Mouse (Mus musculus) kidney, postnatal 0 days (tissue): ENCODE data around the gene Otud3. TPM values are rescaled to one million over a fixed set of nuclear protein-coding genes. Genes with fewer than 3 reads are reported as not detected.
A peak's percentile ranks its signal among the peaks of the same experiment; 100 is the strongest.

Source experiments
- ATAC-seq: fragments of 200-750 bp; cut with Nextera tagmentation; replicated peaks from 2 replicates; pipeline ENCODE4 v1.8.0; 2017; ENCODE audit warnings: low read depth, moderate number of reproducible peaks, moderate TSS enrichment, moderate library complexity; ENCODE audit not compliant: low FRiP score
- DNase-seq: peaks from one replicate; pipeline ENCODE4 v3.0.0-alpha.2; 2016; ENCODE audit warnings: low spot score
- H3K27ac ChIP-seq: fragments of 300-500 bp; sonication (generic); 2 replicates; pipeline ENCODE4 v1.5.1; 2014; ENCODE audit warnings: mild to moderate bottlenecking
- H3K27me3 ChIP-seq: fragments of 300-500 bp; sonication (generic); 2 replicates; pipeline ENCODE4 v1.6.1; 2014; ENCODE audit warnings: low read length, mixed read lengths; ENCODE audit not compliant: insufficient read depth
- H3K36me3 ChIP-seq: fragments of 300-500 bp; sonication (generic); 2 replicates; pipeline ENCODE4 v1.6.1; 2014; ENCODE audit warnings: low read length, mixed read lengths; ENCODE audit not compliant: insufficient read depth
- H3K4me1 ChIP-seq: fragments of 300-500 bp; sonication (generic); replicated peaks from 2 replicates; pipeline ENCODE4 v1.6.1; 2014; ENCODE audit warnings: antibody characterized with exemption, low read length, mixed read lengths; ENCODE audit not compliant: insufficient read depth
- H3K4me2 ChIP-seq: fragments of 300-500 bp; sonication (generic); 2 replicates; pipeline ENCODE4 v1.6.1; 2014; ENCODE audit warnings: mild to moderate bottlenecking, low read length, moderate library complexity, mixed read lengths
- H3K4me3 ChIP-seq: fragments of 300-500 bp; sonication (generic); replicated peaks from 2 replicates; pipeline ENCODE4 v1.5.1; 2014; ENCODE audit warnings: low read depth, low read length
- H3K9ac ChIP-seq: fragments of 300-500 bp; sonication (generic); 2 replicates; pipeline ENCODE4 v1.6.1; 2014; ENCODE audit warnings: low read depth, low read length
- H3K9me3 ChIP-seq: fragments of 300-500 bp; sonication (generic); replicated peaks from 2 replicates; pipeline ENCODE4 v1.6.1; 2016; ENCODE audit warnings: low read length, inconsistent platforms, mixed read lengths
- CTCF ChIP-seq: IDR thresholded peaks from 2 replicates; pipeline ENCODE4 v1.5.1; 2016; ENCODE audit warnings: antibody characterized with exemption, low read depth, mild to moderate bottlenecking, moderate library complexity
- WGBS: fragments of 180-500 bp; shearing (Covaris S2); extraction: QIAGEN DNeasy Blood & Tissue Kit; methylation state at CpG from one replicate; pipeline ENCODE4 v1.1.7; 2014; 5-methylcytosine and 5-hydroxymethylcytosine counted together
- polyA plus RNA-seq: library from polyadenylated mRNA; unstranded; fragments of >200 nt; fragmentation: Nextera tagmentation; extraction: Ambion mirVana; gene quantifications from 2 replicates; pipeline ENCODE4 v1.2.1, GENCODE M21; 2015

The Otud3 gene
- polyA plus RNA-seq, 1 experiment from 2014 or later = 3.5 TPM

DNA sequence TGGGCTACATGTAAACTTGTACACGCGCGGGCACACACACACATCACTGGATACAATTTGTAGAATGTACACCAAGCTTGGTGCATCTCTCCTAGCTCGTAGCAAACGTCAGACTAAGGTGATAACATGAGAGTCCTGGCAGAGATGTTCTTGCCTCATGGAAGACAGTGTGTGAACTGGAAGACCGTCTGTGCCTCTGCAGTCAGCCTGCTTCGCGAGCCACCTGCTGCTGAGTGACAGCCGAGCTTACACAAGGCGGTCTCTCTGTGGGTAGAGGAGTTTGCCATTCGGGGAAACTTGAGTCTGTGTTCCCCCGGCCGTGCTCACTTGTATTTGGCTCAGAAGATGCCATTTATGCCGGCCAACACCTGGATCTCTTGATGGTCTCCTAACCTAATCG is 55.3 kb downstream of the Otud3 start:
- no peaks in the 10 kb centered on the region for H3K36me3 ChIP-seq
- WGBS = 80% methylated on average over 15 of the region's 15 CpGs
- TF ChIP-seq CTCF = no peak
- no peak for DNase-seq
- no peaks in the 10 kb centered on the region for H3K4me1 ChIP-seq
- H3K4me3 ChIP-seq = no peak overlapping the region
- no peaks in the 10 kb centered on the region for H3K9me3 ChIP-seq
- H3K4me2 ChIP-seq = no peak overlapping the region
- no peak for ATAC-seq
- H3K27ac ChIP-seq = no peak overlapping the region
- H3K27me3 ChIP-seq = no peaks in the 10 kb centered on the region
- H3K9ac ChIP-seq = no peak overlapping the region

GRCm38 (mm10) chr4:138857576-138857975 is 56.2 kb downstream of the Otud3 start:
- H3K36me3 ChIP-seq = no peaks in the 10 kb centered on the region
- no peaks in the 10 kb centered on the region for H3K4me1 ChIP-seq
- no peak overlapping the region for H3K27ac ChIP-seq
- H3K9ac ChIP-seq = no peak overlapping the region
- DNase-seq = no peak
- no peak overlapping the region for H3K4me3 ChIP-seq
- TF ChIP-seq CTCF = no peak
- H3K4me2 ChIP-seq = no peak overlapping the region
- 84% methylated on average over 10 of the region's 10 CpGs for WGBS
- ATAC-seq = no peak
- no peaks in the 10 kb centered on the region for H3K27me3 ChIP-seq
- H3K9me3 ChIP-seq = no peaks in the 10 kb centered on the region

GRCm38 (mm10) chr4:138856491-138856890 is 57.3 kb downstream of the Otud3 start:
- peak; percentile 100 for TF ChIP-seq CTCF
- Histone ChIP-seq H3K36me3 (no peaks in the 10 kb centered on the region), H3K4me1 (no peaks in the 10 kb centered on the region), H3K9ac (no peak overlapping the region), H3K4me2 (no peak overlapping the region), H3K9me3 (no peaks in the 10 kb centered on the region), H3K4me3 (no peak overlapping the region), H3K27ac (no peak overlapping the region), H3K27me3 (no peaks in the 10 kb centered on the region)
- 21% methylated on average over 7 of the region's 7 CpGs for WGBS
- DNase-seq (peak; percentile 93), ATAC-seq (peak; percentile 19; the same call in 1 of the 2 replicates)

DNA sequence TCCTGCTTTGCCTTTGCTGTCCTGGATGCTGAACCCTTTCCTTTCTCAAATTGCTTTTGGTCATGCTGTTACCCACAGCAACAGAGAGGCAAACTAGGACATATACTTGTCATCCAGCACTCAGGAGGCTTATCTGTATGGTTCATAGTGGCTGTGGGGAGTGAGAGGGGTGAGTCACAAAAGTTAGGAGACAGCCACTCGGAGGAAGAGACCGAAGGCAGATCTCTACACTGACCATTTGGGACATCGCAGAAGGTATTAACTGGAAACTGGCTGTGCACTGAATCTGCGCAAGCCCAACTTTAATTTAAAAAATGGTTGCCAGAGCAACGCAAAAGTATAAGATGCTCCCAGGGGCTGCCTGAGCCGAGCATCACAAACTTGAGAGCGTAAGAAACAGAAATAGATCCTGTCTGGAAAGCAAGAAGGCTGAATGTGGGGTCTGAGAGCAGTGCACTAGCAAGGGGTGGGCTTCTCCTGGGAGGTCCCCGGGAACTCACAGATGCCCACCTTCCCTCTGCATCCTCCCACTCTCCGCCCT is 58.6 kb downstream of the Otud3 start:
- Histone ChIP-seq H3K36me3 (no peaks in the 10 kb centered on the region), H3K9me3 (no peaks in the 10 kb centered on the region), H3K27me3 (no peaks in the 10 kb centered on the region), H3K27ac (no peak overlapping the region), H3K4me1 (no peaks in the 10 kb centered on the region), H3K9ac (no peak overlapping the region), H3K4me2 (no peak overlapping the region), H3K4me3 (no peak overlapping the region)
- TF ChIP-seq CTCF = no peak
- ATAC-seq = no peak
- DNase-seq = no peak
- 80% methylated on average over 9 of the region's 9 CpGs for WGBS

- no peak for DNase-seq
- no peaks in the 10 kb centered on the region for H3K4me1 ChIP-seq
- WGBS = 77% methylated on average over 6 of the region's 6 CpGs
- H3K27ac ChIP-seq = no peak overlapping the region
- no peaks in the 10 kb centered on the region for H3K27me3 ChIP-seq
- H3K36me3 ChIP-seq = no peaks in the 10 kb centered on the region
- H3K9me3 ChIP-seq = no peaks in the 10 kb centered on the region
- ATAC-seq = no peak
- no peak overlapping the region for H3K9ac ChIP-seq
- no peak overlapping the region for H3K4me3 ChIP-seq
- no peak for TF ChIP-seq CTCF
- no peak overlapping the region for H3K4me2 ChIP-seq
Observed at GRCm38 (mm10) chr4:138852961-138853360, 60.8 kb downstream of the Otud3 start.

- Histone ChIP-seq H3K36me3 (no peaks in the 10 kb centered on the region), H3K4me2 (no peak overlapping the region), H3K4me1 (no peaks in the 10 kb centered on the region), H3K27me3 (no peaks in the 10 kb centered on the region), H3K4me3 (no peak overlapping the region), H3K9ac (no peak overlapping the region), H3K27ac (no peak overlapping the region), H3K9me3 (no peaks in the 10 kb centered on the region)
- peak; percentile 100 for TF ChIP-seq CTCF
- WGBS = under 1% methylated on average over 4 of the region's 4 CpGs
- ATAC-seq (no peak), DNase-seq (peak; percentile 81)
Observed at GRCm38 (mm10) chr4:138851463-138851862, 62.3 kb downstream of the Otud3 start.

Other genes with a start within 250 kb of the Otud3 start
- 0.86 and 0.89 TPM in 2 replicates for gene Pla2g2c, start 189.2 kb downstream of the Otud3 start, polyA plus RNA-seq
- 1.5 and 1.7 TPM in 2 replicates for gene Ubxn10, start 176.8 kb downstream of the Otud3 start, polyA plus RNA-seq
- not detected in 2 replicates for gene Pla2g2f, start 156.3 kb downstream of the Otud3 start, polyA plus RNA-seq
- 0.11 and 0.14 TPM in 2 replicates for gene Pla2g2d, start 138.2 kb downstream of the Otud3 start, polyA plus RNA-seq
- 0.68 and 1.0 TPM in 2 replicates for gene Pla2g5, start 50.5 kb downstream of the Otud3 start, polyA plus RNA-seq
- gene Gm13030, start 40.0 kb downstream of the Otud3 start, polyA plus RNA-seq = not detected in 2 replicates
- 0.47 TPM in 1 of 2 replicates, not detected in the other for gene Pla2g2e, start 36.0 kb downstream of the Otud3 start, polyA plus RNA-seq
- gene Rnf186, start 53.2 kb upstream of the Otud3 start, polyA plus RNA-seq = 15.9 and 17.7 TPM in 2 replicates
- gene Tmco4, start 58.9 kb upstream of the Otud3 start, polyA plus RNA-seq = 10.2 and 10.8 TPM in 2 replicates
- 0.12 TPM in 1 of 2 replicates, not detected in the other for gene Htr6, start 161.6 kb upstream of the Otud3 start, polyA plus RNA-seq
- 34.0 and 39.4 TPM in 2 replicates for gene Nbl1, start 179.0 kb upstream of the Otud3 start, polyA plus RNA-seq
- gene Minos1, start 217.2 kb upstream of the Otud3 start, polyA plus RNA-seq = 796 and 875 TPM in 2 replicates